Mouse (Mus musculus) duodenum, adult 2 months (tissue): ENCODE data around the gene Htr5b. TPM values are rescaled to one million over a fixed set of nuclear protein-coding genes. Genes with fewer than 3 reads are reported as not detected.

Experiments
- polyA plus RNA-seq: library from polyadenylated mRNA; depleted of rRNA; stranded (reverse); fragments of >200 nt; gene quantifications from 2 replicates; pipeline ENCODE4 v1.2.3, GENCODE M21; 2012; ENCODE audit warnings: low replicate concordance; rRNA removed

Gene Htr5b
- polyA plus RNA-seq = not detected in 2 replicates

GRCm38 (mm10) chr1:121528399-121528720, at the start of gene Htr5b:
Gene Htr5b, minus strand, starts transcription at chr1:121528465.

DNA sequence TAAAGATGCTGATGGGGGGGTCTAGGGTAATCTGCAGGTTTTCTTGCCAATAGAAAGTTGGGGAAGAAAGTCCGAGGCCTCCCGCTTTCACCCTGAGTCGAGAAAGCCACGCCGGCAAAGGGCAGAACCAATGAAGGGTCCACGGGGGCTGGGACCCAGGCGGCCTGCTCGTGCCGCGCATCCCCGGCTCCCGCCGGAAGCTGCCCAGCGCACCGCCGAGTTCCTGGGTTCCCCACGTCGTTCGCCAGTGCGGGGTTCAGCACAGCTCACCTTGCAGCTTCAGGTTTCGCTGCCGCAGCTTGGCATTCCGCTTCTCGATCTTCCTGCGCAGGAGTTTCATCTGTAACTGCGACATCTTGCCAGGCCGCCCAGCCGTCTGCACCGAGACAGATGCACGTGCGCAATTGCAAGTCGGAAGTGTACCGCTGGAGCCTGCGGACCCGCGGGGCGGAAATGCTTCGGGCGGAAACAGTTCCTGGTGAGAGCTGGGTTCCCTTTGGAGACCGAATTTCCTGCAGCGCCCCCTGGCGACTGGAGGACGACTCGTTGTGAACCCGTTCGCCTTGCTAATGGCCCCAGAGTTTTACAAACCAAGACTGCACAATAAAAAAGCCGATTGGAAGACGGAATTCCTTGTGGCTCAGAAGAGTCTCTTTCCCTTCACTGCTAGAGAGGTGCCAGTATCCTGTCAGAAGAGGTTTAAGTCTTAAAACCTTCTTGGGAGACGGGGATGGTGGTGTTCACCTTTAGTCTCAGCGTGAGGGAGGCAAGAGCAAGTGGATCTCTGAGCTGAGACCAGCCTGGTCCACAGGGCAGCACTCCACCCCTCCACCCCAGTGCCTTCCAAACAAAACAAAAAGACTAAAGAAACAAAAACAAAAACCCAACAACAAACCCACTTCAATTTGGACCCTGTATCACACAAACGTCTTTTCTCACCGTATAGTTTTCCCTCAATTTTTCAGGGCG, 39.5 kb upstream of the Htr5b start, which contains the start of gene Ddx18:
TSS of gene Ddx18 (minus strand) at position 469 of the 969 bp plus-strand sequence.

Other genes starting within 250 kb of the Htr5b start
- gene Insig2, start 195.9 kb downstream of the Htr5b start, polyA plus RNA-seq = 7.0 and 7.7 TPM in 2 replicates
- gene Ccdc93, start 97.4 kb downstream of the Htr5b start, polyA plus RNA-seq = 2.5 TPM in 2 replicates
- gene Ddx18, start 39.5 kb upstream of the Htr5b start, polyA plus RNA-seq = 10.1 and 10.4 TPM in 2 replicates